Mouse (Mus musculus) olfactory bulb, adult 2 months (tissue): ENCODE results near the gene Clk4. TPM values are rescaled to one million over a fixed set of nuclear protein-coding genes. Genes with fewer than 3 reads are reported as not detected.

Experiments used
- H3K27ac ChIP-seq: fragments of 200-500 bp; 2 replicates; pipeline ENCODE4 v1.5.1; 2012; ENCODE audit warnings: low read depth, low read length; ENCODE audit not compliant: insufficient read depth
- H3K4me1 ChIP-seq: fragments of 200-500 bp; 2 replicates; pipeline ENCODE4 v1.6.1; 2012; ENCODE audit warnings: low read length; ENCODE audit not compliant: control insufficient read depth, insufficient read depth
- H3K4me3 ChIP-seq: fragments of 200-500 bp; 2 replicates; pipeline ENCODE4 v1.5.1; 2012; ENCODE audit warnings: mild to moderate bottlenecking, low read depth, low read length, moderate library complexity; ENCODE audit not compliant: insufficient read depth
- CTCF ChIP-seq: fragments of 200-500 bp; IDR thresholded peaks from 2 replicates; pipeline ENCODE4 v1.5.1; 2012; ENCODE audit warnings: low read depth, mild to moderate bottlenecking, low read length, moderate library complexity; ENCODE audit not compliant: insufficient read depth
- POLR2A ChIP-seq: fragments of 200-500 bp; IDR thresholded peaks from 2 replicates; pipeline ENCODE4 v1.6.1; 2012; ENCODE audit warnings: mild to moderate bottlenecking, low read depth, low read length, moderate library complexity; ENCODE audit not compliant: insufficient read depth
- WGBS: fragments of 180-500 bp; shearing (Covaris S2); methylation state at CpG from one replicate; pipeline ENCODE4 v1.1.7; 2018; 5-methylcytosine and 5-hydroxymethylcytosine counted together
- polyA plus RNA-seq: library from polyadenylated mRNA; stranded (reverse); fragments of >200 nt; gene quantifications from 2 replicates; pipeline ENCODE4 v1.2.4, GENCODE M21; 2012; ENCODE audit warnings: low replicate concordance; ENCODE audit not compliant: missing spikeins, insufficient read depth, insufficient read length

Clk4 gene
- polyA plus RNA-seq, 1 experiment, result 472 TPM

DNA sequence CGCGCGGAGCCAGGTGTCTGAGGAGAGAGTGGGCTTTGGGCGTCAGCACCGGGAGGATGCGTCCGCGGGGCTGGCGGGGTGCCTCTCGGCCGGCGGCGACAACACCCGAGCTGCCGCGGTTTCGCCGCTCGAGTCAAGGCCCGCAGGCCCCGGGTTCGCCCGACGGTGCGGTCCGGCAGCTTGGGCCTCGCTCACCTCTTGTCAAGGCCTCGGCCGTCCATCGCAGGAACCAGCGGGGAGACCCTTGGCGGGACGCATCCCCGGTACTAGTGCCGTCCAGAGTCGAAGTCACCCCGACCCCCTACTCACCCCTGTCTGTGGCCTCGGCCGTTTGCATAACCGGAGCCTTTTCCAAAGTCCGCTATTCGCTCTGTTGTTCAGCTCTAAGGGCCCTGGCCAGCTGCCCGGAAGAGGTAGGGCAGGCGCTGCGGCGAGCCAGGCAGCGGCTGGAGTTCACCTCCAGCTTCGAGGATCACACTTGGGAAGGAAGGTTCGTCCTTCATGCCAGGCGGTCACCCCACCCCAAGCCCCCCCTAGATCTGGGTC lies 1.8 kb downstream of the Clk4 start:
- H3K4me1 ChIP-seq, result peaks cover 5% of the 10 kb centered on the region; the same call in 1 of the 2 replicates
- peak overlapping the region; percentile 95 for H3K27ac ChIP-seq
- WGBS, result under 1% methylated on average over 50 of the region's 50 CpGs
- H3K4me3 ChIP-seq, result peak overlapping the region; percentile 88
- TF ChIP-seq POLR2A, result no peak
- TF ChIP-seq CTCF, result no peak

DNA sequence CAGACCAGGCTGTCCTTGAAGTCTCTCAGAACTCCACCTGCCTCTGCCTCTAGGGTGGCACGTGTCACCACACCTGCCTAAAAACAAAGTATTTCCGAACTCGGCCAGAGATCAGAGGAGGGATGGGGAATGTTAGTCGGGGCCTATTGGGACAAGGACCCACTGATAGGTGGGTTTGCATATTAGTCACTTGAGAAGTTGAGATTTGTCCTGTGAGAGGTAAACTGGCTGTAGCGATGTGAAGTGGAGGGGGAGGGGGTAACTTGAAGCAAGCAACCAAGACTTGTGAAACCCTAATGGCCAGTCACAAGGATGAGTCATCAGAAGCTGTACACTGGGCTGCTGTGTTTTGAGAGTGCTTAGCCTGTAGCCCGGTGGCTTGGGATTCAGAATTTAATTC lies 2.8 kb downstream of the Clk4 start:
- Histone ChIP-seq H3K27ac (no peak overlapping the region), H3K4me1 (peaks cover 5% of the 10 kb centered on the region; the same call in 1 of the 2 replicates), H3K4me3 (peak overlapping the region; percentile 39)
- 9% methylated on average over 6 of the region's 6 CpGs for WGBS
- TF ChIP-seq POLR2A (no peak), CTCF (no peak)

DNA sequence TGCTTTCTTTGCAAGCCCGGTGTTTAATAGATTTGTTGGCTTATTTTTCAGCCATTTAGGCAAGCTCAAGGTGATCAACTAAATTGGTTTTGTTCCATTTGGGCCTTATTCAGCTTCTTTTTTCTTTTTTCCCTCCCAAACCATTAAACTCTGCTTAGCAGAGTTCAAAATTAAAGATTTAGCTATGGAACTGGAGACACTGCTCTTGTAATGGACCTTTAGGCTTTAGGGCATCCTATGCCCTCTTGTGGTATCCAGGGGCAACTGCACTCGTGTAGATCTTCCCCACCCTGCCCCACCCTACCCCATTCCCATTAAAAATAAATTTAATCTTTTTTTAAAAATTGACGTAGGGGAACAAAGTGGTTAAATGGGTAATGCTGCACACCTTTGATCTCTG lies 3.8 kb downstream of the Clk4 start:
- TF ChIP-seq CTCF (no peak), POLR2A (no peak)
- Histone ChIP-seq H3K27ac (no peak overlapping the region; the same call in 1 of the 2 replicates), H3K4me3 (no peak overlapping the region), H3K4me1 (peaks cover 6% of the 10 kb centered on the region)
- WGBS, result 10% methylated on average over 3 of the region's 3 CpGs

DNA sequence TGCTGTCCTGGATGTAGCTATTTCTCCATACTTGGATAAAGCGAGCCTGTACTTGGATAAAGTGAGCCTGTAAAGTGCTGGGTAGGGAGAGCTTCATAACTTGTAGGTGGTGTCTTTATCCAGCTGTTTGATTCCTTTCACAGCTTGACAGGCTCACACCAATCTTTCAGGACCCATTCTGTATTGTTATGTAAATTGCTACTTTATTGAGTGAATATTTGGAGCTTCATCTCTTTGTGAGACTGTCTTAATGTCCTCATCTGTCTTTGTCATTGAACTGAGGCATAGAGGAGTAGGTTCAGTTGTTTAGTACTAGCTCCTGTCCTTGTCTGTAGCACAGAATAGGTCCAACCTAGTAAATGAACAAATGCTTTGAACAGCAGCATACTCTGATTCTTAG lies 12.9 kb downstream of the Clk4 start:
- TF ChIP-seq POLR2A, result no peak
- TF ChIP-seq CTCF, result no peak
- WGBS, result 75% methylated on average over 1 of the region's 1 CpGs
- Histone ChIP-seq H3K27ac (no peak overlapping the region), H3K4me1 (peaks cover 3% of the 10 kb centered on the region; the same call in 1 of the 2 replicates), H3K4me3 (no peak overlapping the region)

DNA sequence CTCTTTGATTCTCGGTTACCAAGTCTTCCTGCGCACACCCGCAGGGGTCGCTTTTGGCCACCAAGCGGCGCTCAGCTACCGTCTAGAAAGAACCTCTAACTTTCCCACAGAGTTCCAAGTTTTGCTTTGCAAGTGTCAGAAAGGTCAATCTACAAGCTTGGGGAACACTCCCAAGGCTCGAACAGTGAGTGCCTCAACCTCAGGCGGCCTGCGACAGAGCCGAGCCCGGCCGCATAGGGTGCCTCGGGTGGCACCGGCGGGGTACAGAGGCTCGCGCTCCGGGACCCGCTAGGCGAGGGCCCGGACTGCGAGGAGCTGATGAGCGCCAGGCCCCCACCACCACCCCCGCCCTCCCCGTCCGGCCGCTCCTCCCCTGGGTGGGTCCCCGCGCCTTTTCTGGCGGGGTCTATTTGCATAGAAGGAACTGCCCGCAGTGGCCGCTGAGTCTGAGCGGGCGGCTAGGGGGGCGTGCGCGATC lies 28.1 kb downstream of the Clk4 start, which contains the start of gene Col23a1:
Gene Col23a1 (plus strand): TSS at position 357 of the 478 bp plus-strand sequence.
- WGBS, result under 1% methylated on average over 34 of the region's 38 CpGs

DNA sequence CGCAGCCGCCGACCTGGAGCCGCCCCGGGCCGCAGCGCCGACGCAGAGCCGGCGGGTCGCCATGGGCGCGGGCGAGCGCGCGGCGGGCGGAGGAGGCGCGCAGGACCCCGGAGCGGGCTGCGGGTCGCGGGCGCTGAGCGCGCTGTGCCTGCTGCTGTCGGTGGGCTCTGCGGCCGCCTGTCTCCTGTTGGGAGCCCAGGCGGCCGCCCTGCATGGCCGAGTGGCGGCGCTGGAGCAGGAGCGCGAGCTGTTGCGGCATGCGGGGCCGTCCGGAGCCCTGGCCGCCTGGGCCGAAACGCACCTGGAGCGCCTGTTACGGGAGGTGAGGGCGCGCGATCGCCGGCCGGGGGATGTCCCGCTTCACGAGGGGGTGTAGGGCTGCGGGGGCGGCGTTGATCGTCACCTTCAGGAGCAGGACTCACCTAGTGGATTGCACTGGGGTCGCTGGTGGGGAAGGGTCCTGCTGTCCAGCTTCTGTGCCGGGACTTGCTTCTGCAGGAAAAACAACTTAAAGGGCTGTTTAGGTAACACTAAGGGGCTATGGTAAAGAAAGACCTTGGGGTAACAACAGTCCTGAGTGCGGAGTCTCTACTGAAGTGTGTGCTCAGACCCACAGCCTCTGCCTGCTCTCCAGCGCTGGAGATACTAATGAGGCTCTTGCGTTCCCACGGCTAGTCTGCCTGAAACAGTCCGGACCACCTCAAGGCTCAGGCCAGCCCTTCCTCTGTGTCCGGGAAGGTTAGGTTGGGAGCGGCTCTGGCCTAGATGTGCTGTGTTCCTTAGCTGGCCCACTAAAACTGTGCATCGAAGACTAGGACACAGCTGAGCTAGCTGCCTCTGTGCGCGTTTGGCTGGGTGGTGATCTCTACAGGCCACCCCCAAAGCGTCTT lies 28.8 kb downstream of the Clk4 start:
- WGBS, result 8% methylated on average over 74 of the region's 74 CpGs
- Histone ChIP-seq H3K27ac (no peak overlapping the region), H3K4me1 (peaks cover 14% of the 10 kb centered on the region; the same call in 1 of the 2 replicates), H3K4me3 (peak overlapping the region; percentile 55)
- TF ChIP-seq POLR2A, result no peak
- TF ChIP-seq CTCF, result no peak

More for the DNA sequence above, 28.1 kb downstream of the Clk4 start, which contains the start of gene Col23a1:
- TF ChIP-seq CTCF (peak; percentile 88), POLR2A (no peak)
- H3K4me3 ChIP-seq, result peak within 1 kb of the TSS; percentile 55
- H3K27ac ChIP-seq, result no peak within 1 kb of the TSS
- peaks cover 10% of the 10 kb centered on the region; the same call in 1 of the 2 replicates for H3K4me1 ChIP-seq

DNA sequence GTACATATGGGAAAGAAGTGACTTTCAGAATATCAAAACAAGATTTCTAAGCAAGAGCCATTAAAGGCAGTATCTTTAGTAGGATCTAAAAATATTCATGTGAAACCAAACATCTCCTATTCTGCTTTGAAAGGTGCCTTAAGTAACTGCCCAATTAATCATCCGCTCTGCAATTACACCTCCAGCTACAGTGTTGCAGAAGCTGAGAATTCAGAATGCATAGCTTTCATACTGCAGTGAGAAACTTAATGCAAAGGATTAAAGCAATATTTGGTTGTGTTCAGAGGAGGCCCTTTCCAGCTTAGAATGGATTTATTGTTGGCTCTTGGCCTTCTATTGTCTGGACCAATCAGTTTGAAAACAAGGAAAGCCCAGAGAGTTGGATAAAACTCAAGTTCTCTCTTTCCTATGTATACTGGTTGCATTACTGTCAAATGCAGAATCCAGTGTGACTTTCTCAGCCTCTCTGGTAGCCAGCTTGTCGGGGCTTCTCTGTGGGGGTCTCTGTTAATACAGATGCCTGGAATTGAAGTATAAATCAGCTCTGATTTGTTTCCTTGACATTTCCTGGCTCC lies 32.5 kb downstream of the Clk4 start:
- WGBS, result 25% methylated on average over 2 of the region's 2 CpGs
- H3K4me3 ChIP-seq, result no peak overlapping the region
- peak overlapping the region; percentile 27; the same call in 1 of the 2 replicates for H3K27ac ChIP-seq
- no peak for TF ChIP-seq POLR2A
- TF ChIP-seq CTCF, result no peak
- H3K4me1 ChIP-seq, result peaks cover 14% of the 10 kb centered on the region; the same call in 1 of the 2 replicates

DNA sequence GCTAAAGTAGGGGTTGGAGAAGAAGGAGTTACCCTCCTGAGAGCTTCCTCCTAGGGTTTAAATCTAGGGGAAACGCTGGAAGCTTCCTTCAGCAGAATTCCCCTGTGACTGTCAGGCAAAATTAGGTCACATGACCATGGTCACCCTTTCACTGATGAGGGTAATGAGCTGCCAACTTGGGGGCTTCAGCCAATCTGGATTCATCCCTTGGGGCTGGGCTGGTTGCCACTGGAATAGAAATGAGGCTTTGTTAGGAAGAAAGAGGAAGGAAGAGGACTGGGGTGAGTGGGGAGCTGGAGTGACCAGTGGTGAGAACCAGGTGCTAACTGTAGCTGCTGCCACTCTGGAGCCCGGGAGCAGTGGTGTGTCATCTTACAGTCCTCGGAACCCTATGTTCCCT lies 34.2 kb downstream of the Clk4 start:
- H3K27ac ChIP-seq, result no peak overlapping the region
- WGBS, result 60% methylated on average over 3 of the region's 3 CpGs
- peaks cover 9% of the 10 kb centered on the region; the same call in 1 of the 2 replicates for H3K4me1 ChIP-seq
- H3K4me3 ChIP-seq, result no peak overlapping the region
- TF ChIP-seq POLR2A (no peak), CTCF (no peak)
